Mouse (Mus musculus): Measurements from ENCODE around the gene Dll3.
"Not testable (repeated sequence)": the region's sequence is repeated elsewhere in the genome, so short reads cannot be mapped to it uniquely, and the experiment has no call there.

The Dll3 gene

GRCm38 (mm10) chr7:28251976-28252375, 50.1 kb downstream of the Dll3 start:
- no peak for DNase-seq (ENCODE audit: low read depth, low spot score)

GRCm38 (mm10) chr7:28248957-28249356, 53.1 kb downstream of the Dll3 start:
- no peak for DNase-seq (ENCODE audit: low read depth, low spot score)

GRCm38 (mm10) chr7:28243943-28244342, 58.1 kb downstream of the Dll3 start:
- DNase-seq (ENCODE audit: low read depth, low spot score) = not testable (repeated sequence)

All from retina, postnatal 7 days (tissue).